Mouse (Mus musculus) left cerebral cortex, postnatal 4 days (tissue): ENCODE results near the gene March1. TPM values are rescaled to one million over a fixed set of nuclear protein-coding genes. Genes with fewer than 3 reads are reported as not detected.

Source experiments
- DNase-seq: peaks from one replicate; pipeline ENCODE4 v3.0.0-alpha.2; 2022
- intact Hi-C: fragments of 180-260 bp; cut with DNase I; formaldehyde crosslinking; loops from one replicate; pipeline ENCODE4 v1.15.1; 2025
- total RNA-seq, 2 experiments: library from RNA; stranded (reverse); gene quantifications; 2 replicates each; pipeline ENCODE4 v1.2.3; 2021

Gene March1
- total RNA-seq = 10 to 100 TPM; 87.9 to 88.4 TPM

GRCm38 (mm10) chr8:65617871-65618751 is at the start of gene March1:
TSS of gene March1 (plus strand) at chr8:65617900.
- peak; percentile 89 for DNase-seq
- intact Hi-C loops = no loop called here

- no peak for DNase-seq
- intact Hi-C loops = no loop called here
These were observed 30.8 kb upstream of the March1 start for GRCm38 (mm10) chr8:65586909-65587308.

- no peak for DNase-seq
- intact Hi-C loops = no loop called here
These were observed 14.5 kb upstream of the March1 start for GRCm38 (mm10) chr8:65603241-65603640.

GRCm38 (mm10) chr8:65609509-65609908 is 8.2 kb upstream of the March1 start:
- intact Hi-C loops = no loop called here
- no peak for DNase-seq

- DNase-seq = peak; percentile 8
These were observed 1.3 kb downstream of the March1 start for GRCm38 (mm10) chr8:65618966-65619365.

GRCm38 (mm10) chr8:65644931-65645330 is 27.2 kb downstream of the March1 start:
- intact Hi-C loops = no loop called here
- DNase-seq = no peak

More at GRCm38 (mm10) chr8:65618966-65619365, 1.3 kb downstream of the March1 start:
- intact Hi-C loops = no loop called here

- no peak for DNase-seq
- intact Hi-C loops = no loop called here
These were observed 27.8 kb downstream of the March1 start for GRCm38 (mm10) chr8:65645502-65645901.

- DNase-seq = no peak
- intact Hi-C loops = no loop called here
These were observed 28.2 kb downstream of the March1 start for GRCm38 (mm10) chr8:65645945-65646344.

GRCm38 (mm10) chr8:65655924-65656323 is 38.2 kb downstream of the March1 start:
- DNase-seq = no peak
- intact Hi-C loops = no loop called here

GRCm38 (mm10) chr8:65661885-65662284 is 44.2 kb downstream of the March1 start:
- intact Hi-C loops = no loop called here
- no peak for DNase-seq

- no peak for DNase-seq
- intact Hi-C loops = no loop called here
These were observed 48.1 kb downstream of the March1 start for GRCm38 (mm10) chr8:65665786-65666185.

GRCm38 (mm10) chr8:65743066-65743465 is 125.4 kb downstream of the March1 start:
- intact Hi-C loops = no loop called here
- no peak for DNase-seq

GRCm38 (mm10) chr8:65775815-65776214 is 158.1 kb downstream of the March1 start:
- intact Hi-C loops = no loop called here
- no peak for DNase-seq

GRCm38 (mm10) chr8:65781156-65781555 is 163.5 kb downstream of the March1 start:
- intact Hi-C loops = no loop called here
- DNase-seq = peak; percentile 34

- intact Hi-C loops = no loop called here
- no peak for DNase-seq
These were observed 195.3 kb downstream of the March1 start for GRCm38 (mm10) chr8:65812971-65813370.

GRCm38 (mm10) chr8:65922294-65923019 is 304.8 kb downstream of the March1 start:
- peak; percentile 17 for DNase-seq
- intact Hi-C loops = no loop called here

- intact Hi-C loops = no loop called here
- no peak for DNase-seq
These were observed 339.2 kb downstream of the March1 start for GRCm38 (mm10) chr8:65956948-65957347.

- DNase-seq = no peak
- intact Hi-C loops = no loop called here
These were observed 339.8 kb downstream of the March1 start for GRCm38 (mm10) chr8:65957492-65957891.

GRCm38 (mm10) chr8:65966502-65967222 is 349.0 kb downstream of the March1 start:
- peak; percentile 2 for DNase-seq
- intact Hi-C loops = no loop called here

GRCm38 (mm10) chr8:65967223-65967778 is 349.6 kb downstream of the March1 start:
- intact Hi-C loops = no loop called here
- DNase-seq = peak; percentile 13

- intact Hi-C loops = no loop called here
- no peak for DNase-seq
These were observed 359.2 kb downstream of the March1 start for GRCm38 (mm10) chr8:65976905-65977304.
